30 mouse cellular contexts compared by ENCODE assay signal in the genomic region with DNA sequence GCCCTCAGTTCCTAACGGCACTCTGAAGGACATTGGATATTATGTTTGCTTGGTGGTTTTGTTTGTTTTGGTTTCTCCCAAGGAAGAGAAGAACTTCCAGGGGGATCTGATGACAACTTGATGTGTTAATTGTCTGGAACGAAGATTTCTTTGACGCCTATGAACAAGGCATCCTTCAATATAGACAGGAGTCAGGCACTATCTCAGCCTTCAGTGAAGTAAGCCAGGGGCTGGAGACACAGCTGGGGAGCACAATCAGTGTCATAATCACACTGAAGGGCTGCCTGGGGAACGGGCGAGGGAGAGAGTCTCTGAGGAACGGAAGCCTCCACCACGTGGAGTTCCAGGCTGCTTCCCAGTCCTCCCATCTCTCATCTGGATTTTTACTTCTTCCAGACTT. TPM values are rescaled to one million over a fixed set of nuclear protein-coding genes. Genes with fewer than 3 reads are reported as not detected.
A peak's percentile ranks its signal among the peaks of the same experiment; 100 is the strongest.
DNase-seq lines count a peak whose midpoint lies in the region; ATAC-seq lines count a peak whose summit lies in the region.
"Had no signal": no experiment of that assay in that cellular context is flagged by ENCODE, and none has a peak within 500 bp of the region (broad histone marks: within the 10 kb centered on the region; RNA-seq: fewer than 3 reads in every experiment).

No protein-coding gene starts in this region.

- ATAC-seq in heart, embryonic 13.5 days (ENCODE audit: extremely low read depth, insufficient number of reproducible peaks, low FRiP score, low TSS enrichment), result no peak
- ATAC-seq in heart, embryonic 12.5 days (ENCODE audit: insufficient number of reproducible peaks, low FRiP score), result no peak
- peak; percentile 63; the same call in 1 of the 2 replicates for ATAC-seq in kidney, embryonic 16.5 days (ENCODE audit: low FRiP score, low TSS enrichment)
- ATAC-seq: CD4-positive, CD25-positive, alpha-beta regulatory T cell, adult 4 months; forebrain, embryonic 15.5 days; hindbrain, embryonic 16.5 days had no signal

- no peak overlapping the region for H3K9ac ChIP-seq in heart, embryonic 13.5 days
- H3K9ac ChIP-seq in heart, embryonic 12.5 days, result no peak overlapping the region
- H3K9ac ChIP-seq in kidney, embryonic 16.5 days (replicated peaks; ENCODE audit: low read length), result no peak overlapping the region; the same call in 1 of the 2 replicates
- H3K9ac ChIP-seq: embryonic facial prominence, embryonic 13.5 days; forebrain, embryonic 12.5 days; forebrain, embryonic 15.5 days; heart, embryonic 15.5 days; hindbrain, embryonic 13.5 days had no signal

- H3K4me1 ChIP-seq in heart, embryonic 13.5 days, result no peaks in the 10 kb centered on the region
- H3K4me1 ChIP-seq in heart, embryonic 12.5 days (replicated peaks), result peaks cover 2% of the 10 kb centered on the region; the same call in 1 of the 2 replicates
- H3K4me1 ChIP-seq in kidney, embryonic 16.5 days (ENCODE audit: insufficient read depth, low read length), result no peaks in the 10 kb centered on the region; the same call in 1 of the 2 replicates
- H3K4me1 ChIP-seq: forebrain, embryonic 12.5 days; forebrain, embryonic 15.5 days; heart, embryonic 10.5 days; heart, embryonic 15.5 days; hindbrain, embryonic 10.5 days; hindbrain, embryonic 13.5 days had no signal

- WGBS in heart, embryonic 13.5 days, result 18% methylated on average over 7 of the region's 7 CpGs
- 14% methylated on average over 7 of the region's 7 CpGs for WGBS in heart, embryonic 12.5 days
- WGBS in kidney, embryonic 16.5 days, result 23% methylated on average over 7 of the region's 7 CpGs

- no peak for DNase-seq in kidney, postnatal 4 days
- DNase-seq in skeletal muscle tissue, adult 2 months (ENCODE audit: low read depth, low spot score), result peak; percentile 7
- no peak for DNase-seq in cerebellum, adult 9-10 months
- DNase-seq: adrenal gland, adult 2 months; adrenal gland, postnatal 14 days; cerebellum, adult 11 months; cerebellum, adult 2 months; cerebellum, postnatal 10 days; cerebellum, postnatal 36 days; embryo, embryonic 11 days; gastrocnemius, postnatal 10 days; heart, adult 2 months; heart, postnatal 10 days; heart, postnatal 36 days had no signal

- no peaks in the 10 kb centered on the region for H3K9me3 ChIP-seq in heart, embryonic 13.5 days
- no peaks in the 10 kb centered on the region for H3K9me3 ChIP-seq in heart, embryonic 12.5 days (replicated peaks)
- no peaks in the 10 kb centered on the region for H3K9me3 ChIP-seq in kidney, embryonic 16.5 days (ENCODE audit: low read length)
- H3K9me3 ChIP-seq: embryonic facial prominence, embryonic 10.5 days; embryonic facial prominence, embryonic 13.5 days; forebrain, embryonic 12.5 days; forebrain, embryonic 15.5 days; heart, embryonic 10.5 days; heart, embryonic 15.5 days; hindbrain, embryonic 10.5 days; hindbrain, embryonic 13.5 days had no signal

- peaks cover 16% of the 10 kb centered on the region for H3K27me3 ChIP-seq in heart, embryonic 13.5 days (replicated peaks)
- peaks cover 10% of the 10 kb centered on the region; the same call in 1 of the 2 replicates for H3K27me3 ChIP-seq in heart, embryonic 12.5 days (replicated peaks)
- H3K27me3 ChIP-seq in kidney, embryonic 16.5 days (ENCODE audit: insufficient read depth, low read length), result no peaks in the 10 kb centered on the region
- H3K27me3 ChIP-seq: embryonic facial prominence, embryonic 13.5 days; hindbrain, embryonic 13.5 days had no signal

- H3K27ac ChIP-seq in heart, embryonic 13.5 days (replicated peaks), result no peak overlapping the region
- H3K27ac ChIP-seq in heart, embryonic 12.5 days (ENCODE audit: poor library complexity, severe bottlenecking), result no peak overlapping the region
- no peak overlapping the region for H3K27ac ChIP-seq in kidney, embryonic 16.5 days (ENCODE audit: low read length)
- H3K27ac ChIP-seq: embryonic facial prominence, embryonic 10.5 days; embryonic facial prominence, embryonic 13.5 days; forebrain, embryonic 12.5 days; forebrain, embryonic 15.5 days; heart, adult 2 months; heart, embryonic 10.5 days; heart, embryonic 15.5 days; hindbrain, embryonic 10.5 days; hindbrain, embryonic 13.5 days had no signal

- H3K4me3 ChIP-seq in heart, embryonic 13.5 days, result no peak overlapping the region
- H3K4me3 ChIP-seq in heart, embryonic 12.5 days, result no peak overlapping the region
- H3K4me3 ChIP-seq in kidney, embryonic 16.5 days (ENCODE audit: low read length), result no peak overlapping the region
- H3K4me3 ChIP-seq: embryonic facial prominence, embryonic 10.5 days; embryonic facial prominence, embryonic 13.5 days; erythroblast, embryonic 14.5 days; forebrain, embryonic 12.5 days; forebrain, embryonic 15.5 days; heart, adult 2 months; heart, embryonic 10.5 days; heart, embryonic 15.5 days; hindbrain, embryonic 10.5 days; hindbrain, embryonic 13.5 days had no signal

- H3K36me3 ChIP-seq in heart, embryonic 13.5 days, result no peaks in the 10 kb centered on the region
- no peaks in the 10 kb centered on the region for H3K36me3 ChIP-seq in heart, embryonic 12.5 days
- no peaks in the 10 kb centered on the region for H3K36me3 ChIP-seq in kidney, embryonic 16.5 days (ENCODE audit: insufficient read depth, low read length)
- H3K36me3 ChIP-seq: embryonic facial prominence, embryonic 10.5 days; embryonic facial prominence, embryonic 13.5 days; forebrain, embryonic 12.5 days; forebrain, embryonic 15.5 days; heart, embryonic 10.5 days; heart, embryonic 15.5 days; hindbrain, embryonic 10.5 days; hindbrain, embryonic 13.5 days had no signal

- H3K4me2 ChIP-seq in heart, embryonic 13.5 days, result 0 out of 2 replicates have a peak overlapping the region, but pooled peaks have one; percentile 3
- H3K4me2 ChIP-seq in heart, embryonic 12.5 days, result no peak overlapping the region
- H3K4me2 ChIP-seq in kidney, embryonic 16.5 days (replicated peaks; ENCODE audit: low read depth, low read length), result no peak overlapping the region
- H3K4me2 ChIP-seq: embryonic facial prominence, embryonic 13.5 days; forebrain, embryonic 12.5 days; forebrain, embryonic 15.5 days; heart, embryonic 15.5 days; hindbrain, embryonic 13.5 days had no signal

RNA-seq across cellular contexts. Expression of gene 4930469K13Rik, which starts 26.5 kb away (rescaled TPM):
- not detected in 2 replicates for polyA plus RNA-seq in heart, embryonic 13.5 days (2015; fragmentation: Nextera tagmentation; extraction: Ambion mirVana)
- not detected in 2 replicates for polyA plus RNA-seq in heart, embryonic 12.5 days (2016; fragmentation: Nextera tagmentation; extraction: Ambion mirVana)
- polyA plus RNA-seq in kidney, embryonic 16.5 days (2015; fragmentation: Nextera tagmentation; extraction: Ambion mirVana), result not detected in 2 replicates
- polyA plus RNA-seq: adrenal gland, adult 2 months; C2C12; cerebellum, adult 2 months; cortical plate, adult 2 months; embryonic facial prominence, embryonic 10.5 days; erythroblast, embryonic 14.5 days; forebrain, embryonic 12.5 days; forebrain, embryonic 15.5 days; heart, adult 2 months; heart, embryonic 10.5 days; heart, embryonic 15.5 days; hindbrain, embryonic 10.5 days had no signal
